Mouse (Mus musculus) NIH3T3 (cell line): ENCODE measurements around the gene Cutc.

Source experiments
- DNase-seq: peaks from one replicate; pipeline ENCODE4 v3.0.0-alpha.2; 2012; ENCODE audit warnings: low read depth

Cutc gene

GRCm38 (mm10) chr19:43753226-43753835 lies 535 bp downstream of the Cutc start:
- peak; percentile 85 for DNase-seq

GRCm38 (mm10) chr19:43754237-43754636 lies 1.4 kb downstream of the Cutc start:
- DNase-seq: no peak

DNA sequence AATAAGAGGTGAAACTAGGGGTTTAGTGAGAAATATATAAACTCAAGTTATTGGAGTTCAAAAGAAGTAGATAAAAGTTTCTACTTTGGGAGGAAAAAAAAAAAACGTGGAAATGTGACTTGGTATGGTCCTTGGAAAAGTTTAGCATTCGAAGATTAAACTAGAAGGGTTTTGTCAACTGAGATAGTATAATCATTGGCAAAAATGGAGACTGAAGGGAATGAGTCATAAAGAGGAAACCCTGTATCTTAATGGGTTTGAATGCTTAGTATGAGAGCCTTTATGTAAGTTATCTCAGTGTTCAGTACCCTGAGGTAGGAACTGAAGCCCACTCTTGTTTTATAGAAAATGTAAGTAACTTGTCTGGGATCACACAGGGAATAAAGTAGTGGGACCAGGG lies 2.1 kb downstream of the Cutc start:
- no peak for DNase-seq

- DNase-seq: peak; percentile 94
These were observed 7.7 kb downstream of the Cutc start for GRCm38 (mm10) chr19:43760504-43760903.

DNA sequence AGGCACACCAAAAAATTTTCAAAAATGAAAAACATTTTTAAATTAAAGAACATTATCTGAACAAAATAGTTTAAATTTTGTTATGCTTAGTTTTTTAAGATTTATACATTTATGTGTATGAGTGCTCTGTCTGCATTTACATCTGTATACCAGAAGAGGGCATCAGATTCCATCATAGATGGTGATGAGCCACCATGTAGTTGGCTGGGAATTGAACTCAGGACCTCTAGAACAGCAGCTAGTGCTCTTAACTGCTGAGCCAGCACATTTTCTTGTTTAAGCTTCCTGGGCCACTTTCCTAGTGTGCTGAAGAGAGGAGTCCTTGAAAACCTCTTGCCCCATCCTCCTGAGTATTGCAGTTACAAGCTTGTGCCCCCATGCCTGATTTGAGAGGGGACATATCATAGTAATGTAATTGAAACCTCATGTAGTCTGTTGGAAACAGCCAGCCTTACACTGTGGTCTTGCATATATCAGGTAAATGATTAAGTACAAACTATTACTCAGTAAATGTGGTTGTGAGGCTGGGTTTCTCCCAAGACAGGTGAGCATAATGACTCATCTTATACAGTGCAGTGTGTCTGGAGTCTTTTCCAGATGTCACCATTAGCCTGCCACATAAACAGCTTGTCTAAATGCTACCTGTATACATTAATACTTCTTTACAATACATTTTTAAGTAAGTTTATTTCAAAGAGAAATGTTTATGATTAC lies 8.9 kb downstream of the Cutc start:
- DNase-seq: no peak

GRCm38 (mm10) chr19:43762410-43762809 lies 9.6 kb downstream of the Cutc start:
- DNase-seq: no peak

DNA sequence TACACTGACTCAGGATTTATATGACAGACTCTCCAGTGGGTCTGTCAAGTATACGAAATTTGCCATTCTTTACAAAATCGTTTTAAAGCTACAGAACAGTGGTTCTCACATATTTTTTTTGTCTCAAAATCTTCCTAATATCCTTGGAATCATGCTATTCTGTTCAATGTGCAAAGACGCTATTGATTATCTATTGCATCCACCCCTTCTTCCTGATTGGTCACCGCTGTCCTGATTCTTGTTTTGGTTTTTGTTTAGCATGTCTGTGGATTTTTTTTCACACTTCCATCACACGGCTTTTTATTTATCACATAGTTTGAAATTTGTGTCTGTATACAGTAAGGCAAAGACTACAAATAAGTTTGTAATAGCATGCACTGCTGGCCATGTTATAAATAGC lies 13.7 kb downstream of the Cutc start:
- DNase-seq: no peak

GRCm38 (mm10) chr19:43767549-43768322 lies 14.9 kb downstream of the Cutc start:
- no peak for DNase-seq

- peak; percentile 44 for DNase-seq
These were observed 16.7 kb downstream of the Cutc start for GRCm38 (mm10) chr19:43769366-43769960.

DNA sequence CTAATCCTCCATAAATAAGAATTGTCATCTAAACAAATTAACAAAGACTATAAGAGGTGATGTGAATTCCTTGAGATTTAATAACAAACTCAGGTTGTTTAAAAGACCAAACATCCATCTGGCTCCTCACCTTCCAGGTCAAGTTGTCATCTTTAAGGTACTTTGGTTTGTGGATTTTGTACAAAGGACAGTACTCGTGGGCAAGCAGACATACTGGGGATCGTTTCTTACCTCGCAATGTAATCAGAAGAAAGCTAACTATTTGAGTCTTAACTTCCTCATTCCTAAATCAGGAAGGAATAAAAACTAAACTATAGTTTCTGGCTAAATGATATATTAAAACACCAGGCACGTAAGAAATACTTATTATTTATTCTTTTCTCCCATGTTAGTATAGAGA lies 17.8 kb downstream of the Cutc start:
- no peak for DNase-seq

GRCm38 (mm10) chr19:43771499-43771969 lies 18.7 kb downstream of the Cutc start:
- no peak for DNase-seq

- no peak for DNase-seq
These were observed 19.5 kb downstream of the Cutc start for GRCm38 (mm10) chr19:43772311-43772710.

- DNase-seq: no peak
These were observed 22.6 kb downstream of the Cutc start for GRCm38 (mm10) chr19:43775433-43775832.

GRCm38 (mm10) chr19:43776561-43776960 lies 23.8 kb downstream of the Cutc start:
- no peak for DNase-seq

- no peak for DNase-seq
These were observed 24.5 kb downstream of the Cutc start for GRCm38 (mm10) chr19:43777308-43777707.

- no peak for DNase-seq
These were observed 27.6 kb downstream of the Cutc start for GRCm38 (mm10) chr19:43780391-43780790.

DNA sequence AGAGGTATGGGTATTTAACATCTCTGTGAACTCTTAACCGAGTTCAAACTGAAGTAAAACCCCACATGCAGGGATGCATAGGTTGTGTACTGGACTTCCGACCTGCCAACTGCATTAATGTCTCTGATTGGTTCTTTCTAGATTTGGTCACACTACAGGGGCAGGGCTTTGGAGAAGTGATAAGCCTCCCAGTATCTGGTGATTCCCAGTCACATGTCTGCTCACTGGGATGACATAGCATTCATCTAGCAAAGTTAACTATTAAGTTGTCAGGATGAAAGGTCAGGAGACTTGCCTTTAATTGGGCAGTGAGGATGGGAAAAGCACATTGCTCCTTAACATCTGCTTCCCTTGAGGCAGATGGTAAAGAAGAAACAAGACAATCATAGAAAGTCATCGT lies 29.2 kb downstream of the Cutc start, which contains the start of gene Abcc2:
Abcc2 (plus strand) TSS at position 213 of the 400 bp plus-strand sequence.
- DNase-seq: no peak

DNA sequence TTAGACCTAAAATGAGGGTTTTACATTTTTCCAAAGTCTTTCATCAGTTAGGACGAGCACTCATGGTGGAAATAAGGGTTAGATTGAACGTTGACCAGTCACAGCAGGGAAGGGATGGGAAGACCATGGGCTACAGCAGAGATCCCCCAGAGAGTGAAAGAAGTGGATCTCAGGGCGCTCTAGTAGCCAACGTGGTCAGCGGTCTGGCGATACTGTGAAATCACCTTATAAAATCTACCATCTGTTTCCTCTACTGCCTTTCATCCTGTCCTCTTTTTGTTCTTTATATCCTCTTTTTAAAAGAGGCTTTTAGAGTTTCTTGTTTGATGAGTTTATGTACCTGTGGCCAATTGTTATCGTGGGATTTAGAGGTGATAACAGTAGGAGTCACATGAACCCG lies 32.0 kb downstream of the Cutc start:
- DNase-seq: no peak

GRCm38 (mm10) chr19:43786249-43787026 lies 33.6 kb downstream of the Cutc start:
- no peak for DNase-seq

DNA sequence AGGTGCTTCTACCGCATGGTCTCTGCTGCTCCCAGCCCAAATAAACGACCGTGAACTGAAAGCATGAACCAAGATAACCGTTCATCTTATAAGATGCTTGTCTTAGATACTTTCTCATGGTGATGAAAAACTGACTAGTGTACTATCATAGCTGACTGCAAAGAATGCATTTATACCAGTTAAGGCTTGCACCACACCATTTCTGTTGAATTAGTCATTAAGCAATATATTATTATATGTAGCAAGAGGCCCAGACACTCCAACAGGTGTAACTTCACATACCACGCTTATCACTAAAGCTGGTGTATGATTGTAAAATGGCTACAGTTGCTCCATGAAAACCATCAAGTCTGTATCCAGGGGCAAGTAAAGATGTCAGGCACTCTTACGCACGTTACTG lies 37.0 kb downstream of the Cutc start:
- DNase-seq: no peak

- no peak for DNase-seq
These were observed 39.7 kb downstream of the Cutc start for GRCm38 (mm10) chr19:43792537-43792936.

DNA sequence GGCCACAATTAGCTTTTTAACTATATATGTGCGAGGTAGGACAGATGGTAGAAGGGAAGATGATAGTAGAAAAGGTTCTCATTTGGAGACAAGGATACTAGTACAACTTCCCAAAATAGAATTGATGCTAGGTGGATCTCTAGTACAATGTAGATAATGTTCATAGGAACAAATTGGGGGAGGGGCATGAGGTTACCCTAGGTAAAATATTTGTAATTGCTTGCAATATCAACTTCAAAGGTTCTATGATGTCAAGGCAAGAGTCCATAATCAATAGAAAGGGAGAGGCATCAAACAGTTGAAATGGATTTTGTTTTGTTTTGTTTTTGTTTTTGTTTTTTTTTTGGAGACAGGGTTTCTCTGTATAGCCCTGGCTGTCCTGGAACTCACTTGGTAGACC lies 41.2 kb downstream of the Cutc start:
- no peak for DNase-seq
